Mouse (Mus musculus) lung, postnatal 0 days (tissue): Measurements from ENCODE around the gene Hoxa5. TPM values are rescaled to one million over a fixed set of nuclear protein-coding genes. Genes with fewer than 3 reads are reported as not detected.

Experiments used
- ATAC-seq: fragments of 200-750 bp; cut with Nextera tagmentation; 2 replicates; pipeline ENCODE4 v1.8.0; 2017; ENCODE audit warnings: moderate library complexity
- DNase-seq: peaks from one replicate; pipeline ENCODE4 v3.0.0-alpha.2; 2016; ENCODE audit warnings: low spot score
- H3K27ac ChIP-seq: fragments of 300-500 bp; sonication (generic); 2 replicates; pipeline ENCODE4 v1.5.1; 2014; ENCODE audit warnings: antibody characterized with exemption, mild to moderate bottlenecking, low read length, mixed read lengths
- H3K27me3 ChIP-seq: fragments of 300-500 bp; sonication (generic); replicated peaks from 2 replicates; pipeline ENCODE4 v1.6.1; 2014; ENCODE audit warnings: low read length, mixed read lengths; ENCODE audit not compliant: insufficient read depth
- H3K36me3 ChIP-seq: fragments of 300-500 bp; sonication (generic); 2 replicates; pipeline ENCODE4 v1.6.1; 2014; ENCODE audit warnings: low read length, mixed read lengths; ENCODE audit not compliant: insufficient read depth
- H3K4me1 ChIP-seq: fragments of 300-500 bp; sonication (generic); 2 replicates; pipeline ENCODE4 v1.6.1; 2014; ENCODE audit warnings: antibody characterized with exemption, low read depth, low read length, mixed read lengths; ENCODE audit not compliant: insufficient read depth
- H3K4me2 ChIP-seq: fragments of 300-500 bp; sonication (generic); replicated peaks from 2 replicates; pipeline ENCODE4 v1.6.1; 2014; ENCODE audit warnings: low read depth, mild to moderate bottlenecking, low read length, moderate library complexity, mixed read lengths
- H3K4me3 ChIP-seq: fragments of 300-500 bp; sonication (generic); 2 replicates; pipeline ENCODE4 v1.5.1; 2014; ENCODE audit warnings: low read depth, low read length
- H3K9ac ChIP-seq: fragments of 300-500 bp; sonication (generic); replicated peaks from 2 replicates; pipeline ENCODE4 v1.6.1; 2014; ENCODE audit warnings: low read depth, mild to moderate bottlenecking
- H3K9me3 ChIP-seq: fragments of 300-500 bp; sonication (generic); 2 replicates; pipeline ENCODE4 v1.6.1; 2016; ENCODE audit warnings: low read length, mixed read lengths
- CTCF ChIP-seq: IDR thresholded peaks from 2 replicates; pipeline ENCODE4 v1.5.1; 2016; ENCODE audit warnings: antibody characterized with exemption, mild to moderate bottlenecking
- EP300 ChIP-seq: IDR thresholded peaks from 2 replicates; pipeline ENCODE4 v1.6.1; 2016; ENCODE audit warnings: antibody characterized with exemption, mild to moderate bottlenecking, control low read depth
- WGBS: fragments of 180-500 bp; shearing (Covaris S2); extraction: QIAGEN DNeasy Blood & Tissue Kit; methylation state at CpG from one replicate; pipeline ENCODE4 v1.1.7; 2014; 5-methylcytosine and 5-hydroxymethylcytosine counted together
- polyA plus RNA-seq: library from polyadenylated mRNA; unstranded; fragments of >200 nt; fragmentation: Nextera tagmentation; extraction: Ambion mirVana; gene quantifications from 2 replicates; pipeline ENCODE4 v1.2.1, GENCODE M21; 2015

The Hoxa5 gene
- polyA plus RNA-seq, 1 experiment from 2014 or later: 40.3 TPM

DNA sequence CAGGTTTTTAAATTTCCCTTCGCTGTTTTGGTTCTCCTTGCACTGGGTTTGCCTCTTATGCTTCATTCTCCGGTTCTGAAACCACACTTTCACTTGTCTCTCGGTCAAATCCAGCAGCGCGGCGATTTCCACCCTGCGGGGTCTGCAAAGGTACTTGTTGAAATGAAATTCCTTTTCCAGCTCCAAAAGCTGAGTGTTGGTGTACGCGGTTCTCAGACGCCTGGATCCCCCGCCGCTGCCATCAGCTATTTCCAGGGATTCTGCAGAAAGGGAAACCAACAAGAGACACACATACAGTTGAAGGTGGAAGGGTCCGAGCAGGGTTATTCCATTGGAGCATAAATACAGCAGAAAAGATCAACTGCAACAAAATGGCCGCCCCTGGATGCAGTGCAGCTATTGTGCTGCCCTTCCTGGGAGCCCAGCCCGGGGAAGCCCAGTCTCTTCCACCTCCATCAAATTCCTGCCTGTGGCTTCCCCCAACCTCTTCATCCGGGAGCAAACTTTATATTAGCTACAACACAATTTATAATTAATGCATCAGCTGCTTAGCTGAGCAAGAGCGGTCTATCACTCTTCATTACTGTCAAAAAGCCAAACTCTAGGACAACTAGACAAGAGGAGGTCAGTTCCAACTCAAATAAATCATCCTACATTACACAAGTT is 40.9 kb downstream of the Hoxa5 start:
- Histone ChIP-seq H3K27ac (peak overlapping the region; percentile 79), H3K4me1 (0 out of 2 replicates have a peak, but pooled peaks cover 5% of the 10 kb centered on the region), H3K27me3 (peaks cover 6% of the 10 kb centered on the region; the same call in 1 of the 2 replicates), H3K9ac (peak overlapping the region; percentile 50), H3K4me2 (peak overlapping the region; percentile 70), H3K4me3 (peak overlapping the region; percentile 54), H3K9me3 (no peaks in the 10 kb centered on the region), H3K36me3 (no peaks in the 10 kb centered on the region)
- DNase-seq: peak; percentile 88
- WGBS: 2% methylated on average over 17 of the region's 17 CpGs
- ATAC-seq: peak; percentile 22
- TF ChIP-seq CTCF (no peak), EP300 (0 out of 2 replicates have a peak, but pooled peaks have one; percentile 38)

DNA sequence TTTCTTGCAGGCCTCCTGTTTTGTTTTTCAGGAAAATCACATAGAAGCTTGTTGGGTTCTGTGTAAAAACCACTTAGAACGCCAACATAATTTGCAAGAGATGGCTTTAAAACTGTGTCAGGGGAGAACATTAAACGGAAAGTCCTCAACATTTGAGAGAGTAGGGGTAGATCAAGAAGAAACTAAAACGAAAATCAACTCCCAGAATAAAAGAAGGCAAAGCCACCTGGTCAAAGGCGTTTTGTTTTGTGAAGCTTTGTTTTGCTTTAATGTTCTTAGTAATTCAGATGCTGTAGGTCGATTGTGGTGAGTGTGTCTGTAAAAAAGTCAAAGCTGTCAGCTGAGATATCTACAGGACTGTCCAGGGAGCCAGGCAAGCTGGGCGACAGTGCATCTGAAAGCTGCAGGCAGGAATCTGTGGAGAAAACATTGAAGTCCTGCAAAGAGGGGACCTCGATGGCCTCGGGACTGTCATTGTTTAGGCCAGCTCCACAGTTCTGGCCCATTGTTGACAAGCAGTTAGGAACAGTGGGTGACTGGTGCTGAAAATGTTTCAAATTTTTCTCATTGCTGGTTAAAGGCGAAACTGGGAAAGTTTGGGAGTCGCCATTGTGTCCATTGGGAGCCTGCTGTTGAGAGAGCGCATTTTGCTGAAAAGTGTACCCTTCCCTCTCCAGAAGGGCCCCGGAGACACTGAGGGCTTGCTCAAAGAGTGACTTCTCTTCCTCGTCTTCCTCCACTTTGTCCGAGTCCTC is 41.6 kb downstream of the Hoxa5 start:
- Histone ChIP-seq H3K9ac (peak overlapping the region; percentile 50), H3K4me3 (peak overlapping the region; percentile 54), H3K27ac (peak overlapping the region; percentile 79), H3K36me3 (no peaks in the 10 kb centered on the region), H3K27me3 (peaks cover 8% of the 10 kb centered on the region; the same call in 1 of the 2 replicates), H3K4me2 (peak overlapping the region; percentile 70), H3K9me3 (no peaks in the 10 kb centered on the region), H3K4me1 (0 out of 2 replicates have a peak, but pooled peaks cover 4% of the 10 kb centered on the region)
- WGBS: 14% methylated on average over 14 of the region's 14 CpGs
- DNase-seq: peak; percentile 23
- ATAC-seq: no peak
- no peak for TF ChIP-seq EP300
- no peak for TF ChIP-seq CTCF

DNA sequence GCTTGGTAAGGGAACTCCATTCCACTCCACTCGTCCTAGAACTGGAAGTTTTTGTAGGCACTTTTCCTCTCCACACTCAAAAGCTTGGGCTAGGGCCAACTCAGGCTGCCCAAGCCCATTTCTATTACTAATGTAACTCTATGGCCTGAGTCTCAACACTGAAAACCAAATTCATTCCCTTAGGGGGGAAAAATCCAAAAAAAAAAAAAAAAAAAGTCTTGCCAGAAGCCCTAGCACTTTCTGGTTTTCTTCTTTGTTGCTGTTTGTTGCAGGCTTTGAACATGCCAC is 42.4 kb downstream of the Hoxa5 start:
- H3K4me1 ChIP-seq: 0 out of 2 replicates have a peak, but pooled peaks cover 4% of the 10 kb centered on the region
- H3K27me3 ChIP-seq: peaks cover 16% of the 10 kb centered on the region; the same call in 1 of the 2 replicates
- no peaks in the 10 kb centered on the region for H3K36me3 ChIP-seq
- no peak overlapping the region for H3K9ac ChIP-seq
- peak overlapping the region; percentile 36; the same call in 1 of the 2 replicates for H3K4me2 ChIP-seq
- no peak for TF ChIP-seq EP300
- TF ChIP-seq CTCF: no peak
- peak overlapping the region; percentile 66 for H3K27ac ChIP-seq
- WGBS: 0% methylated on average over 1 of the region's 1 CpGs
- no peak overlapping the region for H3K4me3 ChIP-seq
- no peak for ATAC-seq
- H3K9me3 ChIP-seq: no peaks in the 10 kb centered on the region
- DNase-seq: peak; percentile 54

DNA sequence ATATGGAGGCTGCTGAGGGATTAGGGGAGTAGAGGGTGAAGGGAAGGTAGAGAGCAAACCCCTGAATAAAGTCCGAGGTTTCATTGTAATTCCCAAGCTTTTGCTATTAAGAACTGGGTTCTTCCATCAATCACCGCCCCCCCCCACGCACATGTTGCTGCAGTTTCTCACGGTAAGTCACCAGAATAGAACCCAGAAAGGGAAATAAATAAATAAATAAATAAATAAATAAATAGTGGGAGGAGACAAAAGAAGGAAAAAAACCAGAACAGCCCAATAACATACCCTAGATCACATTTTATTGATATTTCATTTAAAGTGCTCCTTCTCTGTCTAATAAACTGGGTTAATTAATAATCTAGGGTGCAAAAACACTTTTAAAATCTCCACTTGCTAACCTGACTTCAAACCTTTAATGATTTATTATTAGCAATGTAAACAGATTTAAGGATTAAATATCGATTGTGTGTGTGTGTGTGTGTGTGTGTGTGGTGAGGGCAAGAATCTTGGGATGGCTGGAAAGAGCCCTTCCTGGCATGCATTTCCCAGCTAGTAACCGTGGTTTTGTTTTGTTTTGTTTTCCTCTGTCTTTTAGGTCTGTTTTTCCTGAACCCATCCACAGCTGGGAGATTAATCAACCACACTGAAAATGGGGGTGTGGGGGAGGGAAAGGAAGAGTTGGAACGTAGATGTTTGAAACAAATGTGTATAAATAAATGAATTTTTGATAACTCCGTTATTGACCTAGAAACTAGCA is 42.9 kb downstream of the Hoxa5 start:
- H3K27ac ChIP-seq: peak overlapping the region; percentile 93
- 10% methylated on average over 8 of the region's 8 CpGs for whole genome bisulfite sequencing
- H3K27me3 ChIP-seq: peaks cover 20% of the 10 kb centered on the region; the same call in 1 of the 2 replicates
- peak overlapping the region; percentile 69 for H3K4me3 ChIP-seq
- H3K9me3 ChIP-seq: no peaks in the 10 kb centered on the region
- H3K36me3 ChIP-seq: no peaks in the 10 kb centered on the region
- no peak overlapping the region for H3K9ac ChIP-seq
- DNase-seq: peak; percentile 49
- TF ChIP-seq EP300 (no peak), CTCF (no peak)
- H3K4me1 ChIP-seq: 0 out of 2 replicates have a peak, but pooled peaks cover 4% of the 10 kb centered on the region
- no peak for ATAC-seq
- peak overlapping the region; percentile 79 for H3K4me2 ChIP-seq

DNA sequence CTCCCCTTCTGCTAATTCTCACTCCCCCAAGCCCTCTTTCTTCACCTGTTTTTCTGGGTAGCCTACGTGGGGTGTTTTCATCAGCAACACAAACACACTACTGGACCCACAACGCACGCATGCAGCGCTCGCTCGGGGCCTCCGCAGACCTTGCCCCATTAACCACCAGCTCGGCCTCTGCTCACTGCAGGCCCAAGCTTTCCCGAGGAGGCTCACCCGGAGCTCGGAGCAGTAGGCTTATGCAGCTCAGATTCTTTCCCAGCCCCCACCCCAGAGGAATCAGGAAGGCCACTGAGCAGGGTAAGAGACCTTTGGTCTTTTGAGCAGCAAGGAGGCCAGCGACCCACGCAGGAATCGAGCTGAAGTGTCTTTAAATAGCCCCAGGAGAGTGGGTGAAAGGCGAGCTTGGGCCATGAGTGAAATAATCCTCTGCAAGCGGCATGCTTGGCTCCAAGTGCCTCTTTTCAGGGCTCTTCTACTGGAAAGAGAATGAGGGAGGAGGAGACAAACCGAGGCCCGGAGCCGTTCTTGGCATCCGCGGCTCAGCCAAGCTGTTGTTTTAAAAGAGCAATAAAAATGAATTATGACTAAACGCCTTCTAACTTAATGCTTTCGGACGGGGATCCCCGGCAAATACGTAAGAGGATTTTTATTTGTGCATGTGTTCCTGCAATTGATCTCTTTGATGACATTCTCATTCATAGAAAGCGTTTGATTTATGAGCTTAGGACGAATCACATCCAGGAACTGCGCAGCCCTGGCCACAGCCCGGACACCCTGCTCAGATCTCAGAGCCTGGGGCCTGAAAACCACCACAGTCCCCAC is 43.7 kb downstream of the Hoxa5 start:
- no peaks in the 10 kb centered on the region for H3K36me3 ChIP-seq
- DNase-seq: peak; percentile 87

More for the DNA sequence above, 43.7 kb downstream of the Hoxa5 start:
- Histone ChIP-seq H3K9me3 (no peaks in the 10 kb centered on the region), H3K4me1 (0 out of 2 replicates have a peak, but pooled peaks cover 4% of the 10 kb centered on the region), H3K4me3 (peak overlapping the region; percentile 69), H3K4me2 (peak overlapping the region; percentile 79), H3K27ac (peak overlapping the region; percentile 93), H3K27me3 (peaks cover 26% of the 10 kb centered on the region; the same call in 1 of the 2 replicates), H3K9ac (peak overlapping the region; percentile 34; the same call in 1 of the 2 replicates)
- WGBS: 5% methylated on average over 30 of the region's 30 CpGs
- peak; percentile 5; the same call in 1 of the 2 replicates for ATAC-seq
- TF ChIP-seq CTCF (no peak), EP300 (peak; percentile 65)
